8 mouse cellular contexts compared by ENCODE assay signal in genomic region chr12:15815170-15815575, GRCm38 (mm10). TPM values are rescaled to one million over a fixed set of nuclear protein-coding genes. Genes with fewer than 3 reads are reported as not detected.
A peak's percentile ranks its signal among the peaks of the same experiment; 100 is the strongest.
DNase-seq lines count a peak whose midpoint lies in the region; ATAC-seq lines count a peak whose summit lies in the region.

No protein-coding gene starts in this region.

- peak overlapping the region; percentile 60 for H3K4me3 ChIP-seq in intestine, embryonic 15.5 days (replicated peaks)
- H3K4me3 ChIP-seq in liver, embryonic 13.5 days (replicated peaks): peak overlapping the region; percentile 67
- H3K4me3 ChIP-seq in neural tube, embryonic 12.5 days: peak overlapping the region; percentile 88

- H3K4me2 ChIP-seq in intestine, embryonic 15.5 days (replicated peaks): peak overlapping the region; percentile 83
- peak overlapping the region; percentile 88 for H3K4me2 ChIP-seq in liver, embryonic 13.5 days
- H3K4me2 ChIP-seq in neural tube, embryonic 12.5 days (replicated peaks): peak overlapping the region; percentile 61

- peak overlapping the region; percentile 76 for H3K27ac ChIP-seq in intestine, embryonic 15.5 days
- no peak overlapping the region for H3K27ac ChIP-seq in liver, embryonic 13.5 days
- H3K27ac ChIP-seq in neural tube, embryonic 12.5 days: peak overlapping the region; percentile 74

- H3K9ac ChIP-seq in intestine, embryonic 15.5 days: peak overlapping the region; percentile 73
- peak overlapping the region; percentile 68 for H3K9ac ChIP-seq in liver, embryonic 13.5 days
- peak overlapping the region; percentile 94 for H3K9ac ChIP-seq in neural tube, embryonic 12.5 days

- DNase-seq in ovary, postnatal 14 days (ENCODE audit: low spot score): peak; percentile 27
- no peak for DNase-seq in ovary, adult 18-20 months (ENCODE audit: low spot score)
- peak; percentile 37 for DNase-seq in adrenal gland, postnatal 25 days
- peak; percentile 39 to 63 for DNase-seq in frontal cortex, postnatal 36 days (ENCODE audit: low spot score in 2 of 2)
- DNase-seq in liver, embryonic 13.5 days: no peak

- peaks cover 14% of the 10 kb centered on the region for H3K4me1 ChIP-seq in intestine, embryonic 15.5 days (replicated peaks)
- peaks cover 28% of the 10 kb centered on the region for H3K4me1 ChIP-seq in liver, embryonic 13.5 days (replicated peaks)
- peaks cover 27% of the 10 kb centered on the region for H3K4me1 ChIP-seq in neural tube, embryonic 12.5 days

- WGBS in intestine, embryonic 15.5 days: under 1% methylated on average over 23 of the region's 23 CpGs
- under 1% methylated on average over 23 of the region's 23 CpGs for WGBS in liver, embryonic 13.5 days (ENCODE audit: insufficient replicate concordance)
- under 1% methylated on average over 23 of the region's 23 CpGs for WGBS in neural tube, embryonic 12.5 days

- H3K9me3 ChIP-seq in intestine, embryonic 15.5 days: no peaks in the 10 kb centered on the region
- no peaks in the 10 kb centered on the region for H3K9me3 ChIP-seq in liver, embryonic 13.5 days (replicated peaks)
- no peaks in the 10 kb centered on the region for H3K9me3 ChIP-seq in neural tube, embryonic 12.5 days

- ATAC-seq in intestine, embryonic 15.5 days: peak; percentile 3; the same call in 1 of the 2 replicates
- ATAC-seq in liver, embryonic 13.5 days (ENCODE audit: low read depth): no peak
- peak; percentile 4; the same call in 1 of the 2 replicates for ATAC-seq in neural tube, embryonic 12.5 days (ENCODE audit: low FRiP score, low read depth)
- no peak for ATAC-seq in activated CD4-positive, CD25-positive, alpha-beta regulatory T cell, adult 4 months

- H3K27me3 ChIP-seq in intestine, embryonic 15.5 days (replicated peaks): no peaks in the 10 kb centered on the region
- peaks cover 54% of the 10 kb centered on the region for H3K27me3 ChIP-seq in liver, embryonic 13.5 days
- H3K27me3 ChIP-seq in neural tube, embryonic 12.5 days (replicated peaks): no peaks in the 10 kb centered on the region

- H3K36me3 ChIP-seq in intestine, embryonic 15.5 days: no peaks in the 10 kb centered on the region
- no peaks in the 10 kb centered on the region for H3K36me3 ChIP-seq in liver, embryonic 13.5 days
- H3K36me3 ChIP-seq in neural tube, embryonic 12.5 days: no peaks in the 10 kb centered on the region

RNA-seq across cellular contexts. Expression of gene Trib2, which starts 1.5 kb away (rescaled TPM):
- total RNA-seq in adrenal gland, postnatal 25 days (2021): 12.3 and 12.9 TPM in 2 replicates
- polyA plus RNA-seq in intestine, embryonic 15.5 days (2015; fragmentation: Nextera tagmentation; extraction: Ambion mirVana): 18.5 and 21.1 TPM in 2 replicates
- polyA plus RNA-seq in liver, embryonic 13.5 days (2015; fragmentation: Nextera tagmentation; extraction: Ambion mirVana): 2.8 and 3.4 TPM in 2 replicates
- polyA plus RNA-seq in neural tube, embryonic 12.5 days (2016; fragmentation: Nextera tagmentation; extraction: Ambion mirVana): 101 and 104 TPM in 2 replicates
- polyA plus RNA-seq in activated CD4-positive, CD25-positive, alpha-beta regulatory T cell, adult 4 months (2017; shearing (Covaris generic)): 100 to 1,000 TPM in 1 of 2 experiments, 10 to 100 TPM in 1; 90.9 to 103 TPM

Comparison
In these comparisons a context has a peak if more than half of its experiments do, and no peak if none do; other contexts are left out.
1. DNase-seq: peak in ovary, postnatal 14 days (single experiment), adrenal gland, postnatal 25 days (single experiment) and frontal cortex, postnatal 36 days (2 of 2); none in ovary, adult 18-20 months (single experiment) and liver, embryonic 13.5 days (single experiment).
2. ATAC-seq: peak in intestine, embryonic 15.5 days (single experiment) and neural tube, embryonic 12.5 days (single experiment); none in liver, embryonic 13.5 days (single experiment) and activated CD4-positive, CD25-positive, alpha-beta regulatory T cell, adult 4 months (single experiment).
3. Peak in every context shown above with its lines, with median percentiles within 50 percentile points of each other: H3K4me2 ChIP-seq, H3K4me3 ChIP-seq and H3K9ac ChIP-seq.